Mouse (Mus musculus): Measurements from ENCODE around the gene Mybphl. TPM values are rescaled to one million over a fixed set of nuclear protein-coding genes. Genes with fewer than 3 reads are reported as not detected.

Gene Mybphl
- polyA plus RNA-seq, 1 experiment = not detected

DNA sequence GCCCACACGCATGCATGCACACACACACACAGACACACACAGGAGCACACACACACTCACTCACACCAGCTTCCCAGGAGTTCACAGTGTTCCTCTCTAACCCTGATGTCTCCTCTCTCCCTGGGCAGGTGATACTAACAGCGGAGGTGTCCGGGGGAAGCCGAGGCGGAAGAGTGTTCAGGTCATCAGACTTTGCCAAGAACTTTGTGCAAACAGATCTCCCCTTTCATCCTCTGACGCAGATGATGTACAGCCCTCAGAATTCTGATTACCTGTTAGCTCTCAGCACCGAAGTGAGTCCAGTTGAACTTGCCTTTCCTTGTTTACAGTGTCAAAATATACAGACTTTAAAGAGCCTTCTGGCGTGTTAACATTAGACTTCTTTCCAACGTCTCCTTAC lies 39.2 kb upstream of the Mybphl start:
- Histone ChIP-seq H3K9me3 (replicated peaks; ENCODE audit: control insufficient read depth, insufficient read depth, low read length, poor library complexity, severe bottlenecking) (no peaks in the 10 kb centered on the region), H3K27ac (ENCODE audit: insufficient read depth, low read length) (no peak overlapping the region), H3K36me3 (ENCODE audit: control insufficient read depth, insufficient read depth, low read length, poor library complexity, severe bottlenecking) (no peaks in the 10 kb centered on the region), H3K4me1 (ENCODE audit: control insufficient read depth, insufficient read depth, low read length) (no peaks in the 10 kb centered on the region), H3K9ac (ENCODE audit: low read depth, poor library complexity, severe bottlenecking) (no peak overlapping the region), H3K4me3 (ENCODE audit: low read depth, low read length) (no peak overlapping the region), H3K27me3 (ENCODE audit: control insufficient read depth, insufficient read depth, low read length, poor library complexity, severe bottlenecking) (no peaks in the 10 kb centered on the region)
- TF ChIP-seq POLR2A (IDR thresholded peaks at IDR 0.05; ENCODE audit: insufficient read depth, low read length) (no peak), CTCF (IDR thresholded peaks at IDR 0.05; ENCODE audit: low read depth, low read length) (no peak), EP300 (IDR thresholded peaks at IDR 0.05; ENCODE audit: insufficient read depth, low read depth, low read length) (no peak)

DNA sequence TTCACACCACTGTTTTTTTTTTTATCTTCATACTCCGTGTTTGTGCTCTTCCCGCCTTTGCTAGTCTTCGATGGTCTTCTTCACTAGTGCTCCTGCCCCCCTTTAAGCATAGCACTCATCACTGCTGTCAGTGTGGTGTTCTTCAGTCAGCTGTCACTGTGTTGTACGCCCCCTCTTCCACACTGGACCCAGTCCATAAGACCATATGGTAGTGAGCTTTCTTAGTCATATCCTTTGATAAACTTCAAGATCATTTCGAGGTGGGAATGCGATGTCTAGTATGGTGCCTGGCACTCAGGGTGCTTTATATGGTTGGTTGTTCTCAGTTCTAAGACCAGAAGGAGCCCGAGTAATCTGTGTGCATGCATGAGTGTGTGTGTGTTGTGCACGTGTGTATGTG lies 37.4 kb upstream of the Mybphl start:
- H3K4me3 ChIP-seq (ENCODE audit: low read depth, low read length) = no peak overlapping the region

DNA sequence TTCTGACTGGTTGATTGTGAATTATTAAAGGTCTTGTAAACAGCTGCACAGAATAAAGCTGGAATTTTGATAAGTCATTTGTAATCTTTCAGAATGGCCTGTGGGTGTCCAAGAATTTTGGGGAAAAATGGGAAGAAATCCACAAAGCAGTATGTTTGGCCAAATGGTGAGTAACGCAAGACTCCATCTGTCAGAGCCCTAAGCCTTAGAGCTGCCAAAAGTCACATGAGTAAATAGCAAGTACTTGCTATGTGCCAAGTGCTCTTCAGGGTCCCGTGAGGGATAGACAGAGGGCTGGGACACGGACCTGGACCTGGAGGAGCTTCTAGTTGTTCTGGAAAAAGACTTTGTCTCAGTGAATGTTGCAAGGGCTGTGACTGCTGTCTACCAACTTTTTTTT lies 36.8 kb upstream of the Mybphl start:
- Histone ChIP-seq H3K27ac (ENCODE audit: insufficient read depth, low read length) (no peak overlapping the region), H3K9me3 (replicated peaks; ENCODE audit: control insufficient read depth, insufficient read depth, low read length, poor library complexity, severe bottlenecking) (no peaks in the 10 kb centered on the region), H3K36me3 (ENCODE audit: control insufficient read depth, insufficient read depth, low read length, poor library complexity, severe bottlenecking) (no peaks in the 10 kb centered on the region; the same call in 1 of the 2 replicates), H3K9ac (ENCODE audit: low read depth, poor library complexity, severe bottlenecking) (no peak overlapping the region), H3K4me1 (ENCODE audit: control insufficient read depth, insufficient read depth, low read length) (no peaks in the 10 kb centered on the region), H3K4me3 (ENCODE audit: low read depth, low read length) (no peak overlapping the region), H3K27me3 (ENCODE audit: control insufficient read depth, insufficient read depth, low read length, poor library complexity, severe bottlenecking) (no peaks in the 10 kb centered on the region)
- TF ChIP-seq CTCF (IDR thresholded peaks at IDR 0.05; ENCODE audit: low read depth, low read length) = no peak
- TF ChIP-seq POLR2A (IDR thresholded peaks at IDR 0.05; ENCODE audit: insufficient read depth, low read length) = no peak
- TF ChIP-seq EP300 (IDR thresholded peaks at IDR 0.05; ENCODE audit: insufficient read depth, low read depth, low read length) = no peak

More for the DNA sequence above, 37.4 kb upstream of the Mybphl start:
- Histone ChIP-seq H3K9me3 (replicated peaks; ENCODE audit: control insufficient read depth, insufficient read depth, low read length, poor library complexity, severe bottlenecking) (no peaks in the 10 kb centered on the region), H3K27ac (ENCODE audit: insufficient read depth, low read length) (no peak overlapping the region), H3K4me1 (ENCODE audit: control insufficient read depth, insufficient read depth, low read length) (no peaks in the 10 kb centered on the region), H3K27me3 (ENCODE audit: control insufficient read depth, insufficient read depth, low read length, poor library complexity, severe bottlenecking) (no peaks in the 10 kb centered on the region), H3K36me3 (ENCODE audit: control insufficient read depth, insufficient read depth, low read length, poor library complexity, severe bottlenecking) (no peaks in the 10 kb centered on the region), H3K9ac (ENCODE audit: low read depth, poor library complexity, severe bottlenecking) (no peak overlapping the region)
- TF ChIP-seq POLR2A (IDR thresholded peaks at IDR 0.05; ENCODE audit: insufficient read depth, low read length) (no peak), CTCF (IDR thresholded peaks at IDR 0.05; ENCODE audit: low read depth, low read length) (no peak), EP300 (IDR thresholded peaks at IDR 0.05; ENCODE audit: insufficient read depth, low read depth, low read length) (no peak)

DNA sequence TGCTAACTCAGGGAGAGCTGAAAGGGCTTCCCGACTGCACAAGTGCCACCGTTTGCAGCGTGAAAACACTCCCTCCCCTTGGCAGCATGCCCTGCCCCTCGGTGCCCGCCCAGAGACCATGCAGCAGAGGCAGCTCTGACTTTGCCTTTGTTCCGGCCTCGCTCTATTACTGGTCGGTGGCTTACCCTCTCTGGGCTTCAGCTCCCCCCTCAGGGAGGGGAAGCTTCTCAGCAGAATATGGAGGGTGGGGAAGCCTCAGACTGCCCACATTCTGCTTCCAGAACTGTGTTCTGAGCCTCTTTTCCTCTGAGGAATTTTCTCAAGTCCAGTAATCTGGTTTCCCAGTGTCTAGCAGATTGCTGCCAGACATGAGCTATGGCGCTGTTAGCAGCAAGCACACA lies 36.3 kb upstream of the Mybphl start:
- TF ChIP-seq POLR2A (IDR thresholded peaks at IDR 0.05; ENCODE audit: insufficient read depth, low read length) = no peak
- TF ChIP-seq CTCF (IDR thresholded peaks at IDR 0.05; ENCODE audit: low read depth, low read length) = no peak
- TF ChIP-seq EP300 (IDR thresholded peaks at IDR 0.05; ENCODE audit: insufficient read depth, low read depth, low read length) = no peak
- H3K4me1 ChIP-seq (ENCODE audit: control insufficient read depth, insufficient read depth, low read length) = no peaks in the 10 kb centered on the region
- no peak overlapping the region for H3K9ac ChIP-seq (ENCODE audit: low read depth, poor library complexity, severe bottlenecking)
- no peaks in the 10 kb centered on the region for H3K9me3 ChIP-seq (replicated peaks; ENCODE audit: control insufficient read depth, insufficient read depth, low read length, poor library complexity, severe bottlenecking)
- H3K27ac ChIP-seq (ENCODE audit: insufficient read depth, low read length) = no peak overlapping the region
- no peak overlapping the region for H3K4me3 ChIP-seq (ENCODE audit: low read depth, low read length)
- H3K36me3 ChIP-seq (ENCODE audit: control insufficient read depth, insufficient read depth, low read length, poor library complexity, severe bottlenecking) = no peaks in the 10 kb centered on the region; the same call in 1 of the 2 replicates
- no peaks in the 10 kb centered on the region for H3K27me3 ChIP-seq (ENCODE audit: control insufficient read depth, insufficient read depth, low read length, poor library complexity, severe bottlenecking)

DNA sequence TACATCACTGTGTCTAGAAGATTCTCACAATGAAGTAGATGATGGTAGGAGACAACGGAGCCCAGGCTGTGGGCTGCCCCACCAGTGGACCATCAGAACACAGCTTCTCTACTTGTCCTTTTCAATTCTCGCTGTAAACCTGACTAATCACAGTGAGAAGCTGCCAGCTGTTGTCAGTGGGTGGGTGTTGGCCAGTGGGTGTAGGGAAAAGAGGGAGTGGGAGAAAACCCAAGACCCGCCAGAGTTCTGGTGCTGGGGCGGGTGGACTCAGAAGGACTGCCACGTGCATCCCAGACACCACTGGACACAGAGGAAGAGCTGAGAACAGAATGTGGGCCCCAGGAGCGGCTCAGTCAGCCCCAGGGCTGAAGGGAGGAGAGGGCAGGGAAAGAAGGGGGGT lies 33.9 kb upstream of the Mybphl start:
- Histone ChIP-seq H3K9ac (ENCODE audit: low read depth, poor library complexity, severe bottlenecking) (no peak overlapping the region), H3K27ac (ENCODE audit: insufficient read depth, low read length) (no peak overlapping the region), H3K4me3 (ENCODE audit: low read depth, low read length) (no peak overlapping the region), H3K36me3 (ENCODE audit: control insufficient read depth, insufficient read depth, low read length, poor library complexity, severe bottlenecking) (no peaks in the 10 kb centered on the region; the same call in 1 of the 2 replicates), H3K27me3 (ENCODE audit: control insufficient read depth, insufficient read depth, low read length, poor library complexity, severe bottlenecking) (no peaks in the 10 kb centered on the region), H3K9me3 (replicated peaks; ENCODE audit: control insufficient read depth, insufficient read depth, low read length, poor library complexity, severe bottlenecking) (no peaks in the 10 kb centered on the region), H3K4me1 (ENCODE audit: control insufficient read depth, insufficient read depth, low read length) (no peaks in the 10 kb centered on the region)
- TF ChIP-seq EP300 (IDR thresholded peaks at IDR 0.05; ENCODE audit: insufficient read depth, low read depth, low read length) = no peak
- no peak for TF ChIP-seq CTCF (IDR thresholded peaks at IDR 0.05; ENCODE audit: low read depth, low read length)
- no peak for TF ChIP-seq POLR2A (IDR thresholded peaks at IDR 0.05; ENCODE audit: insufficient read depth, low read length)

DNA sequence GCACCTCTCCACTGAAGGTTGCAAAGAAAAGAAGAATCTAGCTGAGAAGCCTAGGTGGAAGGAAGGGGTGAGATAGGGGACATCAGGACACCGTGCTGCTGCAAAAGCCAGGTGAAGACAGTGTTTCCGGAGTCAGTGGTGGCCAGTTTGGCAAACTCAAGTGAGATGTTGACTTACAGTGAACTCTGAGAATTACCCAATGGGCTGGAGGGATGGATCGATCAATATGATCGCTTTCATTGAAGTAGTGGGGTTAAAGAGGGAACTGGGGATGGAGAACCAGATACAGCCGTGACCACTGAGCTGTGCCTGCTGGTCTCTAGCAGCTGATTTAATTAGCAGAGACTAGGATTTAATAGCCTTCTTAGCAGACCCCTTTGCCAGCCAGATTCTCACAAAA lies 27.8 kb upstream of the Mybphl start:
- H3K36me3 ChIP-seq (ENCODE audit: control insufficient read depth, insufficient read depth, low read length, poor library complexity, severe bottlenecking) = no peaks in the 10 kb centered on the region; the same call in 1 of the 2 replicates
- TF ChIP-seq POLR2A (IDR thresholded peaks at IDR 0.05; ENCODE audit: insufficient read depth, low read length) = no peak
- TF ChIP-seq CTCF (IDR thresholded peaks at IDR 0.05; ENCODE audit: low read depth, low read length) = no peak
- no peak for TF ChIP-seq EP300 (IDR thresholded peaks at IDR 0.05; ENCODE audit: insufficient read depth, low read depth, low read length)
- H3K9ac ChIP-seq (ENCODE audit: low read depth, poor library complexity, severe bottlenecking) = no peak overlapping the region

More for the DNA sequence above, 27.8 kb upstream of the Mybphl start:
- no peak overlapping the region for H3K27ac ChIP-seq (ENCODE audit: insufficient read depth, low read length)
- no peak overlapping the region for H3K4me3 ChIP-seq (ENCODE audit: low read depth, low read length)
- H3K27me3 ChIP-seq (ENCODE audit: control insufficient read depth, insufficient read depth, low read length, poor library complexity, severe bottlenecking) = no peaks in the 10 kb centered on the region
- no peaks in the 10 kb centered on the region for H3K9me3 ChIP-seq (replicated peaks; ENCODE audit: control insufficient read depth, insufficient read depth, low read length, poor library complexity, severe bottlenecking)
- no peaks in the 10 kb centered on the region for H3K4me1 ChIP-seq (ENCODE audit: control insufficient read depth, insufficient read depth, low read length)
